Mouse (Mus musculus) NIH3T3 (cell line): ENCODE data around the gene Ppox.
"Not testable (repeated sequence)": the region's sequence is repeated elsewhere in the genome, so short reads cannot be mapped to it uniquely, and the experiment has no call there.

ENCODE experiments used
- DNase-seq: peaks from one replicate; pipeline ENCODE4 v3.0.0-alpha.2; 2012; ENCODE audit warnings: low read depth

The Ppox gene

DNA sequence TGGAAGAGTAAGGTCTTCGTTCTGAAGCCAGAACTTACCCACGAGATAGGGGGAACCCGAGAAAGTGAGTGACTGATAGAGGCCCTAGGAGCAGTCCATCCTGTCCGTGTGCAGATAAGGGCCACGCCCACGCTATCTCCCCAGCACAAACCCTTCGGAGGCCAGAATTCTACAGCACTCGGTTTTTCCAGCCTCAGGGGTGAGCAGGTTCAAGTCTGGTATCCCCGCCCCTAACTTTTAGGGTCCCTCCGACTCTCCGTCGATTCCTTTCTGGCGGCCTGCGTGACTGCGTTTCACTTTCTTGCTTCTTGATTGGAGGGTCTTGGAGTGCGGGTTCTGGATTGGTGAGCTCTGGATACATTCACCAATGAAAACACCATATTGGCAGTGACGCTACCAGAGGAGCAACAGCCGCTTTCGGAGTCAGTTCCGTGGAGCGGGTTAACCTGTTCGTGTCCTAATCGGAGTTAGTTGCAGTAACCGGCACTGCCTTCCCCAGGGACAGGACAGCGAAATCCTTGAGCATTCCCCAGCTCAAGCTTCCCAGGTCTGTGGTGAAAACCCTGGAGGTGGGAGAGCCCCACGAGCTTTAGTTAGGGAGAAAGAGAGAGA is at the start of gene Ppox:
Ppox (minus strand) TSS at position 271 of the 612 bp plus-strand sequence.
- DNase-seq, result peak; percentile 97

- peak; percentile 52 for DNase-seq
Measured at GRCm38 (mm10) chr1:171330216-171330560, 49.2 kb upstream of the Ppox start.

DNA sequence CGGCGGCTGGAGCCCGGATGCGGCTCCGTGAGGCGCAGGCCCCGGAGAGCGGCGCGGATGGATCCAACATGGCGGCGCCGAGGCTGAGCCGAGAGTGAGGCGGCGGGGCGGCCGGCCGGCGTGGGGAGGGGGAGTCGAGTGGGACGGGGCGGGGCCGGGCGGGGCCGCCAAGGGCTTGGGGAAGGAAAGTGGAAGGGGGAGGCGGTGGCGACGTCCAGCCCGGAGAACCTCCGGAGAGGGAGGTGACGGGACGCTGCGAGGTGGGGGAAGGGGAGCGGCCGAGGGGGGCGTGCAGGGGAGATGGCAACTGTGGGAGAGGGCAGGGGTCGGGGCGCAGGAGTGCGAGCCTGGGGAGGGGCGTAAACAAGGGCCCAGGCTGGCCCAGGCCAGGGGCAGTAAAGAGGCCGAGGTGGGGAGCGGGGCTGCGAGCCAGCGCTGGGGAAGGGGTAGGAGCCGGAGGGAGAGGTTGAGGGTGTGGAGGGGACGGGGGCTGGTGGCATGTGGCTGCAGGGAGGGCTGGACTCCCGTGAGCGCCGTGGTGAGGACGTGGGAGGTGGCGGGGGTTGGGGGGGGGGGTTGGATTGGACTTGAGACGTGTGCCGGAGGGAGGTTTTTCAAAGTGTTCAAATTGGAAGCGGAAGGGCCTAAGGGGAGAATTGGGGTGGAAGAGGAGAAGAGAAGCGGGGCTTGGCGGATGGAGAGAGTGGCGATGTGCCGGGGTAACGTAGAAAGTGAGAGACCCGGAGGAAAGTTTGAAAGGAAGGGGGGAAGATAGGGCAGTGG is 48.6 kb upstream of the Ppox start:
- DNase-seq, result peak; percentile 56

GRCm38 (mm10) chr1:171328839-171329432 is 48.0 kb upstream of the Ppox start, which contains the start of gene Dedd:
Dedd (plus strand) TSS chr1:171329145.
- DNase-seq, result peak; percentile 96

GRCm38 (mm10) chr1:171328244-171328643 is 47.3 kb upstream of the Ppox start:
- DNase-seq, result peak; percentile 61

GRCm38 (mm10) chr1:171326588-171326987 is 45.6 kb upstream of the Ppox start:
- DNase-seq, result not testable (repeated sequence)

DNA sequence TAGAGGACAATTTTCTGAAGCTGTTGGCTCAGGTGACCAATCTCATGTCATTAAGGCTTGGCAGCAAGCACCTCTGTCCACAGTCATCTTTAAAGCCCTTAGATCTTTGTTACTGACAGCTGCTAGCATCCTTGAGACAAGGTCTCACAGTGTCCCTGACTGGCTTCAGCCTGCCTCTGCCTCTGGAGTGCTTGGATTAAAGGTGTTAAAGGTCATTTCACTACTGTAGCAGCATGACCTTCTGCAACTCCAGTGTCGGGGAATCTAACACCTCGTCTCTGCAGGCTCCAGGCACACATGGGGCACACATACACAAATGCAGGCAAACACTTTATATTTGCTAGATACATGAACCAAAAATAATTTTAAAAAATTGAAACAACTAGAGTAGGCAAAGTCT is 44.6 kb upstream of the Ppox start:
- no peak for DNase-seq

GRCm38 (mm10) chr1:171322012-171322411 is 41.0 kb upstream of the Ppox start:
- no peak for DNase-seq

DNA sequence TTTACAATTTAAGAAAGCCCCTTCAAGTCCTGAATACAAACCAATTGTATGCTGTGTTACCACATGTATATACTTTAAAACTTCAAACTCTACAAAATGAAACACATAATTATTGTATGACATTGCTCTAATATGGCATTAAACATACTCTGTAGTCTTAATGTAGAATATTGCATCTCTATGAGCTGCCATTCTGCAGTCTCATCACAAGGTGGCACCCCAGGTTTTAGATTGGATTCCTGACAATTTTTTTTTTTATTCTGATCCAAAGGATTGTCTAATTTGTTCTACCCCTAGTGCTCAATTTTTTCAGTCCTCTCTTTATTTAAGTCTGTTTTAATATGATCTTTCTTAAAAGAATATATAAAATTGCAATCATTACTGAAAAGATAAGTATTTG is 40.4 kb upstream of the Ppox start:
- peak; percentile 75 for DNase-seq

DNA sequence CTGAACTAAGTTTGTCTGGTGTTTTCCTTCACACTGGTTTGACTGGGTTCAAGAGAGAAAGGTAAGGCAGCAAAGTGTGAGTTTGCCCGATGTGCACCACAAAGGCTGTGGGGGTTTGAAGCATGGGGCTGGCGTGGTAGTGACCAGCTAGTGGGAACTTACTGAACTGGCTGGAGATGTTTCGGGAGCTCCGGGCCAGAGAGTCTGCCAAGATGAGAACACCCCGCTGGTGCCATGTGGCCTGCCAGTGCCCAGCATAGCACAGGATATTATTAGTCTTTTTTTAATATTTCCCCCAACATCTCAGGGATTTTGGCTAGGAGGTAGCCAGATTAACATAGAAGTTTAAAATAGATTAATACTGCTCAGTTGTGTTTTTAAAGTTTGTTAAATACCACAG is 39.2 kb upstream of the Ppox start:
- DNase-seq, result no peak

DNA sequence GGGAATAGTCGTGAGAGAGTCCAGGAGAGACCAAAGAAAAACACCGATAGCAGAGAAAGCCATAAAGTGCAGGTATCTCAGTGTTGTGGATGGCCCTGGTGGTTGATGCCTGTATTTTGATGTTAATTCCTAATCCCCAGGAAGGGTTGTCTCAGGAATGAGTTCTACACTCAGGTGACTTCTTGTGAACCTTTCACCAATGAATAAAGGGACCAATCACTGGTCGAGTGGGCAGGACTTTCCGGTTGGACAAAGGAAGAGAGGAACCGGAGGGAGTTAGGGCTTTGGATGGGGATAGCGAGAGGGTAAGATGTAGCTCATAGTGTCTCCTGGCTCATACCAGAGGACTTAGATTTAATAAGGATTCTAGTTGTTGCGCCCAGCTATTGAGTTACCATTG is 38.8 kb upstream of the Ppox start:
- no peak for DNase-seq

DNA sequence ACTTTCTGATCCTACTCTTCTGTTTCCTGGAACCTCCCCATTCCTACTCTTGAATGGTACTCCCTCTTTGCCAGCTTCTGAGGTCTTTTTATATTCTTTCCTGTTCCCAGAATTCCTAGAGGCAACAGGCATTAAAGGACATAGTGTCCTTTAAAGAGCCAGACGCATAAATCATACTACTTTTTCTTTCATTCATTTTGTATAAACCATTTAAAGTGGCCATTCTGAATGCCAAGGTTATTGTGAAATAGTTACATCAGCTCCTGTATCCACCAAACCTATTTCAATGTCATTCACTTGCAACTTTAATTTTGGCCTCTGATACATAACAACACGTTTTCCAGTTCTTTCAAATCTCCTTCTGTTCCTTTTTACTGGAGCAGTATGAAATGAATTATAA is 28.3 kb upstream of the Ppox start:
- DNase-seq, result peak; percentile 56

DNA sequence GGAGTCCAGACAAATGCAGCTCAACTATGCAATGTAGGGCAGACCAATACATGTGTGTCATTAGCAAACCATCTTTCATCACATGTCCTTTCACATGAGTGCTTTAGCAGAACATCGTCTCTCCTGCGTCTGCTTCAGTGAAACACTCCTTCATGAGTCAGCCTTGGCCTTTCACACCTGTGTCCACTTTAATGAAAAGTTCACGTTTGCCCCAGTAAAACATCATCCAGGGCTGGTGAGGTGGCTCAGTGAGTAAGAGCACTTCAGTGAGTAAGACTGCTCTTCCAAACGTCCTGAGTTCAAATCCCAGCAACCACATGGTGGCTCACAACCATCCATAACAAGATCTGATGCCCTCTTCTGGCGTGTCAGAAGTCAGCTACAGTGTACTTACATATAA is 25.2 kb upstream of the Ppox start:
- DNase-seq, result not testable (repeated sequence)

GRCm38 (mm10) chr1:171298226-171298625 is 17.2 kb upstream of the Ppox start:
- DNase-seq, result no peak

DNA sequence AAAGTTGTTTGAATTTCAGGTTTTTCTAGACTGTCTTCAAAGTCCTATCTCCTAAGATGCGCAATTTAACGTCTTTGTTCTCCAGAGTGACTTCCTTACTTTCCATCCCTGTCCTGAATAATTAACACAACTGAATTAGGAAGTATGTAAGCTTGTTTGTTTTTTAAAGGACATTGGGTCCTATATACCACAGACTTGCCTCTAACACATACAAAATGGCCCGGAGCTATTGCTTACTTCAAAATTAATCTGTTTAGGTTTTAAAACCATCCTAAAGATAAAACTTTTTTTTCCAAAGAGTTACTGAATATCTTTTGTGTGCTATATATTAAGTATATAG is 14.0 kb upstream of the Ppox start:
- no peak for DNase-seq

DNA sequence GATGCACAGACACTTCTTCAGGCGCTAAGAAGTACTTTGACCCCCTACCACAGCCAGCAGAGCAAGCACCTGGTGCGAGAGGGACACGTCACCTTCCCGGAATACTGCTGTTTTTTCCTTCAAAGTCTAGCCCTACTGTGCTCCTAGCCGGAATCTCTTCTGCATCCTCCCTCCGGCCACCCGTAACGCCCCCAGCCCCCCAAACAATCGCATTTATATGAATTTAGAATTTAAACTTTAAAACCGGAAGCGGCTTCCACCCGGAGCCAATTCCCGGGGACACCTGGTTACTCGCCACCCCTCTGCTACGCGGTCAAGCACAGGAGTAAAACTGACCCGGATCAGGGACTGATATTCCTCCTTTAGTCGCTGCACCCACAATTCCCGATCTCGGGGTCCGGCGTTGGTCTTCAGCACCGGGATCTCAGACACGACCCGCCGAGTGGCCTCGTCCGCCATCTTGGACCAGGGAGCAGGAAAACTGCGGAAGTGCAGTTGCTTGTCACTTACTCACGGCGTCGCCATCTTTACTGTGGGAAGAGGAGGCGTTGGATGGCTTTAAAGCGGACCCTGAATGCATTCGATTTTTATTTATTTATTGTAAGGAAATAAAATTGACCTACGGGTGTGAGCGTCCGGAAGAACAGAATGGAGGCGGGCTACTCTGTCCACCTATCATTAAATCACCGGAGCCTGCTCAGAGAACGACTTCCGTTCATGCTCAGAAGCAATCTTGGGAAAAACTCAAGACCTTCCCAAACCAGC is 13.5 kb upstream of the Ppox start, which contains the start of gene Ufc1:
Ufc1 (minus strand) TSS at position 727 of the 765 bp plus-strand sequence.
- peak; percentile 94 for DNase-seq

DNA sequence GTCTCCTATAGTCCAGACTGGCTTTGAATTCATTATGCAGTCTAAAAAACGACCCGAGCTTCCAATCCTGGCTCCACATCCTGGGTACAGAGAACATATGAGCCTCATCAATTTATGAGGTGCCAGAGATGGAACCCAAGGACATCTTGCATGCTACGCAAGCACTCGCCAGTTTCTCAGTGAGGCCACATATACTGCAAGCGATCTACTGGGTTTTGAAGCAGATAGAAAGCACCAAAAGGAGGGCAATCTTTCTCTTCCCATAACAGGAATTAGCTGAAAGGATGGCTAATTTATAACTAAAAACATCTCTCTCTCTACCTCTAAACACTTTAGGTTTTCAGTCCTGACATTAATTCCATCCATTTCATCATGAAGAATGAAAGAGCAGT is 12.9 kb upstream of the Ppox start:
- peak; percentile 55 for DNase-seq

DNA sequence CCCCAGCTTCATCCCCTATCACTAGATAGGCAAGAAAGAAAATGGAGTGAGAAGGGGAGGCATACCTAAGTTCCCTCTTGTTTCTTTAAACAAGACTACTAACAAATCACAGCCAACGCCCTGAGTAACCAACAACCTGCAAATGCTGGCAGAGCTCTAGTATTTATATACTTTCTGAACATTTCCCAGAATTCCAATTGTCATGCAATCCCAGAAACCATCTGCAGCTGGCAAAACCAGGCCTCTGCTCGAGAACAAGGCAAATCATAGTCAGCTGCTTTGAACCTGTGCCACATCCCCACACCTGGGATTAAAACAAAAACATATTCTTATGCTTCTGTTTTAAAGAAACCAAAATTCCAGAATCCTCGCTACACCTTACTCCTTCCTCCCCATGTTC is 12.4 kb upstream of the Ppox start:
- DNase-seq, result peak; percentile 78

DNA sequence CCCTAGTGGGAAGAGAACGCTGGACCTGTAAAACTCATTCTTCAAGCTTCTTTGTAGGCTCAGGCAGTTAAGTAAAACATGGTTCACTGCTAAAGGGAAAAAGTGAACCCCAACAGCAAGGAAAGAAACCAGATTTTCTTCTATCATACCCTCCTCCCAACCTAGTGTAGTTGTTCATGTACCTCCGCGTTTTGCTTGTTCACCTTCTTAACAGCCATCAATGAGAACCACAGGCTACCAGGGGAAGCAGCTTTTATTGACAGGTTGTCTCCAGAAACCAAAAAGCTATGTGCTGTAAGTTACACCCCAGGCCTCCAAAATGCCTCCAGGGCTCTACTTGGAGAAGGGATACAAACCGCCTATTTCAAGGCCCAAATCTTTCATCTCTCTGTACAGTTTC is 7.3 kb upstream of the Ppox start:
- no peak for DNase-seq

DNA sequence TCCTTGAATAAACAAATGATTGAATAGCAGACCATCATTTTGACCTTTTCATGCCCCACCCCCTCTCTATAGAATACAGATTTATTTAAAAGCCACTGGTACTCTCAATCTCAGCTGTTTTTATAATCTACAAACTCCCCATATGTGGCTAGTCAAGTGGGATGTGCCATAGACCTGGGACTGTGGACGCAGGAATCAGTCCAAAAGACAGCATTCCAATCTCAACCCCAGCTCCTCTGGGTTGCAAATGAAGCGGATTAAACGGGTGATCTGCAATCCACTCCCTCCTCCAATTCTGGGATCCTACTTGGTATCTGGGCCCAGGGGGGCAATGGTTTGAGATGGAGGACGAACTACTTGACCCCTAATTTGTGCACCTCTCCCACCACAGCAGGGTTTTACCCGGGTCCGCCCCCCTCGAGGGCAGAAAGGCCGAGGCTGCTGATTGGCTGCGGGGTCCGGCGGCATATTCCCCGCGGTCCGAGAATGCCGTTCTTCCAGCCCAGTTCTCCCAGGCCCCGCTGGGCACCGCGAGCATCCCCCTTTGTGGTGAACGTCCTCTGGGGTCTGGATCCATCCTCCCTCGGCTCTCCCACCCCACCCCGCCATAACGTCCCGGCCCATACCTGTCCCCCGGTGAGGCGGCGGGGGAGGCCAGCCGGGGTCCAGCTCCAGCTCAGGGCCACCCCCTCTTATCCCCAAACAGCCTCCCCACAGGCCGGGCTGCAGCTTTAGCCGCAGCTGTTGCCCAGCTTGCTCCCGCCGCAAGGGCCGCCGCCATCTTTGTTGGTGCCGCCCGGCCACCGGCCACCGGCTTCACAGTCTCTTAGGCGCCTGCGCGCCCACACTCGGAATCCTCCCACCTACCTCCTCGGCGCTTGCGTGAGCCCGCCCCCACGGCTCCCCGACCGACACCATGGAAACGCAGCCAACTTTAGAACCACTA is 6.4 kb upstream of the Ppox start, which contains the start of gene Usp21:
Usp21 (minus strand) TSS at position 856 of the 946 bp plus-strand sequence.
- peak; percentile 97 for DNase-seq

DNA sequence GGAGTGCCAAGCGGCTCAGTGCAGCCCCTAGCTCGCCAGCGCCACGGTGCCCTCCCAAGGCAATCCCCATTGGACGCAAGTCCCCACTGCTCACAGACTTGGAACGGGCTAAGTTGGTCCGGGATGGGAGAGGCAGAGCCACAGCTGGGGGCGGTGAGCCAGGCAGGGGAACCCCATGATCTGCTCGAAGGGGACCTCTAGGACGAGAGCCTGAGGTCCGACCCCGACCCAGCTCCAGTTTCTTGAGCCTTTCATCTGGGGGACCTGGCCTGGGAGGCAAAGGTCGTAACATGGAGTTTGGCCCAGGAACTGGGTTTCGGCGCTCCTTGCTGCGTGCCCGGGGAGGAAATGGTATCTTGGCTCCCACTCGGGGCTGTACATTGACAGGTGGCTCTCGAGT is 5.5 kb upstream of the Ppox start:
- no peak for DNase-seq
